Mouse (Mus musculus) hematopoietic stem cell, adult 5-6 weeks (primary cell): ENCODE data around the gene Lgals2. TPM values are rescaled to one million over a fixed set of nuclear protein-coding genes. Genes with fewer than 3 reads are reported as not detected.

Experiments
- ATAC-seq, 2 experiments: fragments of 125-278 bp in 1 of 2; replicated peaks in 1 of 2; 2 replicates each; pipeline ENCODE4 v1.8.0; 2016 to 2017; ENCODE audit warnings: inconsistent platforms in 2 of 2, mild to moderate bottlenecking in 2 of 2, moderate number of reproducible peaks in 2 of 2, low read depth in 1 of 2, moderate TSS enrichment in 1 of 2; ENCODE audit not compliant: low FRiP score in 2 of 2, poor library complexity in 2 of 2, severe bottlenecking in 2 of 2, insufficient read depth in 1 of 2, low TSS enrichment in 1 of 2
- total RNA-seq: library from RNA; stranded (forward); fragments of 172-1452, 232-1000 nt; gene quantifications from 2 replicates; pipeline ENCODE4 v1.2.3, GENCODE M21; 2017

Gene Lgals2
- total RNA-seq, 1 experiment from 2014 or later, result not detected

DNA sequence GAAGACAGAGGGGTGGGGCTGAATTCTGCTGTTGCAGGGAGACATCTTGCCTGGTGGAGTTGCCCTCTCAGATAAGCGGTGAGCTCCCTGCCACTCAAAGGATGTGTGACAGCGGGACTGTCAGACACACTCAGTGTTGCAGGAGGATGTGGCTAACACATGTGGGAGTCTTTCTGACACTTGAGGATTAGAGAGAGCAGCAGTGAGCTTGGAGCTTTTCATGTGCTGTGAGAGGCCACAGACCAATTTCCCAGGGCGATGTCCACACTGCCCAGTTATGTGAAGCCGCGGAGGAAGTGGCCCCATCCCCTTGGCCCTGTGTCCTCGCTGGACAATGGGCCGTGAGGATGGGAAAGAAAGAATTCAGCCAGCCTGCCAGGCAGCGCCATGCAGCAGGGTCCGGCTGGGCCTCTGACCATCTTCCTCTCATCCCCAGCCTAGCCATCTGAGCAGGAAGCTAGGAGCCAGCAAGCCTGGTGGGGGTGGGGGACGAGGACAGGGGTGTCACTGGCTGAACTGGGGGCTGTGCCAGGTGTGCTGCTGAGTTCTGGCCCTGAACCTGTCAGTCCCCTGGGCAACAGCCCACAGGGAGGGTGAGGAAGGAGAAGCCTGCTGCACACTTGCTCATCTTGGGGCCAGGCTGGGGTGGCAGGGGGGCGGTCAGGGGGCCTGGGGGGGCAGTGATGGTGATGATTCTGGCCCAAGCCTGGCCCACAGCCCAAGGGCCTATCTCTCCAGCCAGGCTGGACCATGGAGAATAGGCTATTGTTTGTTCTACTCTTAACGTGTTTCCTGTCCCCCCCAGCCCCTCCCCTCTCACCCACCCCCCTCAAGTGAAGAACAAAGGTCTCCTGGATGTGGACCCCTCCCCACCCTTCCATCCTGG is 19.9 kb downstream of the Lgals2 start:
- ATAC-seq, result peak; percentile 27 to 53; a peak in 1 of 4 replicates

DNA sequence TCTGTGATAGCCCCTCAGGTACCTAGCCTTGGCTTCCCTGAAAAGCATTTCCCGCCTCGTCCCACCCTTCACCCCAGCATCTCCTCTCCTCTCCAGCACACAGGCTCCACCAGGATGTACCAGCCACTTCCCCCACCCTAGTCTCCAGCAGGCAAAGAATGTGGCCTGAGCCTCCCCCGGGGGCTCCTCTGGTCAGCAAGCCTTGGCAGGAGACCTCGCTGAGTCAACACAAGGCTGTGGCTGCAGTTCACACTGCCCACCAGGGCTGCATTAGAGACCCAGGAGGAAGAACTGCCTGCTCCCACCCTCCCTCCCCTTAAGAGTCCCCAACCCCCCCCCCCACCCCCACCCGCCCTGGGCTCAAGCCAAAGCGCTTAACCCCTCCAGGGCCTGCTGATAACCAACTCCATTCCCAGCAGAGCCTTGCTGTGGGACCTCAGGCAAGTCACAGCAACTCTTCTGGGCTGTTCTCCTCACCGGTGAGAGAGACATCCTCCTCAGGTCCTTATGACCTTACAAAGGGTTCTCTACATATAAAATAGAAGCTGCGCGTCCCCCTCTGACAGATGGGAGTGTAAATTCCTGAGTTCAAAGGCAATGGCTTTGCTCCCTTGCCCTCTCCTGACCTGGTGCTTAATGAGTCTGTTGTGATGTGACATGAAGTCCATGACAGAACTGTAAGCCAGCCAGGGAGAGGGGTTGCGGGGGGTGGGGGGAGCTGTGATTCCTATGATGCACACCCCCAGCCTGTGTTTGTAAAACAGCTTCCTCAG is 20.9 kb downstream of the Lgals2 start:
- no peak for ATAC-seq

DNA sequence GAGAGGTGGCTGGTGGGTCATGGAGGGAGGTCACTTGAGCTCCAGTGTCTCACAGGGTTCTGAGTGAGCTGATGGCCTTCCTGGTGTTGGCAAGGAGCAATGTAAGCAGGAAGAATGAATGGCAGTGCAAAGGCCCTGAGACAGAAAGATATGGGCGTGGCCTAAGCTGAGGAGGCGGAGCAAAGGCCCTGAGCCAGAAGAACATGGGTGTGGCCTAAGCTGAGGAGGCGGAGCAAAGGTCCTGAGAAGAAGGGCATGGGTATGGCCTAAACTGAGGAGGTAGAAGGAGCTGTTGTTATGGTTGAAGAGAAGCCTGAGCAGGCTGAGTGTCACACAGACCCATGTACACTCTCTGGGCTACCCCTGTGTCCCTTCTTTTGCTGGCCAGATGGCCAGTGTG is 21.7 kb downstream of the Lgals2 start:
- no peak; a peak in 1 of 4 replicates for ATAC-seq

DNA sequence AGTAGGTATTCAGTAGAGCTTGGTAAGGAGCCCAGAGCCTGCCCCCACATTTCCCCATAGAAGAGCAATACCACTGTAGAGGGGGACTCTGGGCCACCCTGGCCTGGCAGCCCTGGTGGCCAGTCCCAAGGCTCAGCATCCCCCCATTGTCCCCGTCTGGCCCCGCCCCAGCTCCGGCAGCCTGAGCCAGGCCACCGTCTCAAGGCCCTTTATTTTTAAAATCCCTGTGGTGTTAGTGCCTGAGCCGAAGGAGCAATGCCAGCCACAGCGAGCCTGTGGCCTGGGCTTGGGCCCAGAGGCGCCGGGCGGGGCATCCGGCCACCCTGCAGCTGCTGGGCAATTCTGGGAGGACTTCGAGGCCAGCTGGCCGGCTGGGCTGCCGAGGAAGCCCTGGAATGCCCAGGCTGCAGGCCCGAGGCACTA is 22.6 kb downstream of the Lgals2 start:
- ATAC-seq, result no peak

DNA sequence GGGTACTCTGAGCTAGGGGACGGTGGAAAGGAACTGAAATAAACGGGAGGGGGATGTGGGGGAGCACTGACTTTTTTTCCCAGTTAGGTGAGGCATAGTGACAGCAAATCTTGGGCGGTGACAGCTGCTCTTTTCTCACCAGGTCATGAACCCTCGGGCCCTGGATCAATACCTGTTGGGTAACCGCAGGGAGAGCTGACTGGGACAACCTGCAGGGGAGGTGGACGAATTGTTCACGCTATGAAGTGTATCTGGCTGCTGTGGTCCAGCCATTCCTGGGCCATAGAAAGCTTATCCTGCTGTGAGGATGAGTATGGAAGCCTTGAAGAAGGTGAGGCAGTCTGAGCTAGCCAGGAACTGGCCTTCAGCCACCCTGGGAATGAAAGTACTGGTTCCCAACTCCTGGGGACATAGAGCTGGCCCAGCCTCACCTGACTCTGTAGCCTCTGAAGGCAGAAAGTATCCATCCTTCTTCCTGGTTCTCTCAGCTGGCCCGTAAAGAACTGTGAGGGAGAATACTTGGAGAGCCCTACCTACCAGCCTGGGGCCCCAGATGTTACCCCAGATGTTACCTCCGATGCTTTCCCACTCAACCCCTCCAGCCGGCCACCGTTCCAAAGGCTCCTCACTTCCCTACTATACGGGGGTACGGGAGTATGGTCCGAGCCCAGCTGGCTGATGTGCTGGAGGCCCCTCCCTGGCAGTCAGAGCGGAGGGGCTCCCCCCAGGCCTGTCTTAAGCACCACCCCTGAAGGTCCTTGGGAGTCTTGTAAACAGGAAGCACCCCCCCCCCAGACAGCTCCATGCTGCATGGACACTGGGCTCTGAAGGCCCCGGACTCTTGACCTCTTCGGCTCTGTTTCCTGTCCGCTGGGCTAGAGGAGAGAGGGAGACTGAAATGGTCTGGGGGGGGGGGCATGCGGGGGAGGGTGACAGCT is 23.3 kb downstream of the Lgals2 start:
- ATAC-seq, result no peak

DNA sequence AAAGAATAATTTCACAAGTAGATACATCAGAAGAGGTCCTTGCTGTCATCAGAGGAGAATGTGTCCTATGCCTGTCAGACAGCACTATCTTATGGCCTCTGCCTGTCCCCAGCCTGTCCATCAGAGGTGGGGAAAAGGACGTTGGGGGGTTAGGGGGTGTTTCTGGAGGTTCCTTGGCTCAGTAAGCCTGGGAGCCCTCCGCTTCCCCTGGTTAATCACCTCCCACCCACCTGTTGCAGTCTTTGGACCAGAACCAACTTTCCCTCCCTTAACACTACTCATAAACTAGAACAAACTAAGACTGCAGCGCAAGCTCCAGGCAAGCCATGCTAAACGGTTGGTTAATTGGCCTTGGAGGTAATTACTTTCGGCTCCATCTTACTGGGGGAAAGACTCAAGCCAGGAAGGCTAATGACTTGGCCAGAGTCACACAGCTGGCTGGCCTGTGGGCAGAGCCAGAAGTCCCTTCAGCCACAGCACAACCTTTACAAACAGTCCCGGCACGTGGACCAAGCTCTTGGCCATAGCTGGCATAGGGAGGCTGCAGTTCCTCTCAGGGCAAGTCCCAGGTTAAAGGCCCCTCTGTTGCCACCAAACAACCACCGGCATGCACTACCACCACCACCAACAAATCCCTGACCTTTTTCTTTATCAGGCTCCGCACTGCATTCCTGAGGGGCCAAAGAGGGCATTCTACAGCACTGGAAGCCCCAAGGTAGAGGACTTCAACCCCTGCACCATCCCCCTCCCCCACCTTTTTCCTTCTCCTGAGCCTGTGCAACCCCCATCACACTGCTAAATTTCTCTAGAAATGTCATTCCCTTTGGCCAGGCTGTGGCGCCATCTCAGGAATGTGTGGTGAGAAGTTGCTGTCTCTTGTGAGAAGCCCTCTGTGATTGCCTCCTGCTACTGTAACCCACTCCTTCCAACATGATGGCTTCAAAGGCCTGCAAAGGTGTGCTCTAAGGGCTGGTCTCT is 24.3 kb downstream of the Lgals2 start:
- no peak for ATAC-seq

DNA sequence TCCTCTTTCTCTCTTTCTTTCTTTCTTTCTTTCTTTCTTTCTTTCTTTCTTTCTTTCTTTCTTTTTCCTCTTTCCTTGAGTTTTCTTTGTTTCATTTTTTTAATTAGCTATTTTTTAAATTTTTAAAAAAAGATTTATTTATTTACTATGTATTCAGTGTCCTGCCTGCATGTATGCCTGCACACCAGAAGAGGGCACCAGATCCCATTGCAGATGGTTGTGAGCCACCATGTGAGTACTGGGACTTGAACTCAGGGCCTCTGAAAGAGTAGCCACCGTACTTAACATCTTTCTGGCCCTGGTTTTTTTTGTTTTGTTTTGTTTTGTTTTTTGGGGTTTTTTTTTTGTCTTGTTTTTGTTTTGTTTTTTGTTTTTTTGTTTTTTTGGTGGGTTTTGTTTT is 25.7 kb downstream of the Lgals2 start:
- ATAC-seq, result no peak

DNA sequence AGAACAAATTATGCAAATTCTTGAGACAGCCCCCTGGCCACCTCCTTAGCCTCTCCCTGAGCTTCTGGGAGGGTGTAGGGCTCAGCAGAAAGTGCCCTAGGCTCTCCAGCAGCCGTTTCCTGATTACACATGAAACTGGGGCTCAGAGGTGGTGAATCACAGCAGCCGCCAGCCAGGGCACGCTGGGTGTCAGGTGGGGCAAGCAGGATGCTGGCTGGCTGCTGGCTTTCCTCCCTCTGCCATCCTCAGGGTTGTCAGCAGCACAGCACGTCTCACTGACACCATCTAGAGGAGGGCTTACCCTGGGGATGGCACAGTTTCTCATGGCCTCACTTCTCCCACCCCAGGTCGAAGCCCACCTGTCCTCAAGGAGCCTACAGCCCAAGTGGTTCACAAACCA is 27.0 kb downstream of the Lgals2 start:
- peak in 1 of 2 experiments; percentile 30; a peak in 1 of 4 replicates for ATAC-seq

DNA sequence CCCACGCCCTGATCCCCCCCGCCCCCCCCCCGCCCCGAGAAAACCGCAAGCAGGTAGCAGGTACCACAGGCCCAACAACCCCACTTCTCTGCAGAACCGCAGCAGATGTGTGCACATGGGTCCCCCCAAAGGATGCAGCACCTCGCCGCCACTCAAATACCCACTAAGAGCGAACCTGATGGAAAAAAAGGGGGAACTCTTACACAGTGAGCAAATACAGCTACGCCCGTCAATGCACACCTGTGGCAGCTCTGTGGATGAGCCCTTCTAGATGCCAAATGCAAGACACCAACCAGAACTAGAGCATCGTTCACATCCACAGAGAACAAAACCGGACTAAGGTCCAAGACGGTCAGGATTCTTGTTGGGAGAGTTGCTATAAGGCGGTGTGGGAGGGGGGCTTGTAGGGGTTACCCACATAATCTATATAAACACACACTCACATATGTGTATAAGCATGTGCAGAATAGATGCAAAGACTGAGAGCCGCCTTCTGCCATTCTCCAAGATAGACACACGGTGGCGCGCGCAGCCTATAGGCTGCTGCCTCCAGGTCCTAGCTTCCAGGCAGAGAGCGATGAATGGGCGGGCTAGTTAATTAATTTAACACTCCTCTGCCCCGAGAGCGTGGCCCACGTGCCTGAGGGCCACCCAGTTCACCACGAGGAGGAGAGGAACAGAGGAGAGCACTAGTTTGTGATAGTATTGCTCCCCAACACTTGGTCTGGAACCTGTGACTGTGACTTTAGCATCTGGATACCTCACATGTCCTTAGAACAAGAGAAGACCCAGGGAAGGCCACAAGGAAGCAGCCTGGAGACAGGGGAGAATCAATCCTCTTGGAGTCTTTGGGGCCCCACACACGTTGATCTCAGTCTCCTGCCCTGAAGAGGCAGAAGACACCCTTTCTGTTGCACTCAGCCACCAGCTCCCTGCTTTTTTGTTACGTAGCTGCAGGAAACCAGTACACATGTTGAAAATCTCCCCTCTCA is 28.8 kb downstream of the Lgals2 start:
- peak; percentile 85 to 92 for ATAC-seq

DNA sequence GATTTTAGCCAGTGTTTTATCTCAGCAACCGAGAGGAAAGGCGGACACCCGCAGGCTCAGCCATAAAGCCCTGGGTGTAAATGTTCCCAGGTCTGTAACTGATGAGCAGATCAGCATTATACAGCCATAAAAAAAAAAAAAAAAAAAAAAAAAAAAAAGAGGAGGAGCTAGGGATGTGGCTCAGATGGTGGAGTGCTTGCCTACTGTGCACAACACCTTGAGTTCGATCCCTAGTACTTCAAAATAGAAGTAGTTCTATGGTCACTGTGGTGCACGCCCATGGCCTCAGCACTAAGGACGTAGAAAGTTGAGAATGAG is 39.3 kb downstream of the Lgals2 start:
- ATAC-seq, result no peak

DNA sequence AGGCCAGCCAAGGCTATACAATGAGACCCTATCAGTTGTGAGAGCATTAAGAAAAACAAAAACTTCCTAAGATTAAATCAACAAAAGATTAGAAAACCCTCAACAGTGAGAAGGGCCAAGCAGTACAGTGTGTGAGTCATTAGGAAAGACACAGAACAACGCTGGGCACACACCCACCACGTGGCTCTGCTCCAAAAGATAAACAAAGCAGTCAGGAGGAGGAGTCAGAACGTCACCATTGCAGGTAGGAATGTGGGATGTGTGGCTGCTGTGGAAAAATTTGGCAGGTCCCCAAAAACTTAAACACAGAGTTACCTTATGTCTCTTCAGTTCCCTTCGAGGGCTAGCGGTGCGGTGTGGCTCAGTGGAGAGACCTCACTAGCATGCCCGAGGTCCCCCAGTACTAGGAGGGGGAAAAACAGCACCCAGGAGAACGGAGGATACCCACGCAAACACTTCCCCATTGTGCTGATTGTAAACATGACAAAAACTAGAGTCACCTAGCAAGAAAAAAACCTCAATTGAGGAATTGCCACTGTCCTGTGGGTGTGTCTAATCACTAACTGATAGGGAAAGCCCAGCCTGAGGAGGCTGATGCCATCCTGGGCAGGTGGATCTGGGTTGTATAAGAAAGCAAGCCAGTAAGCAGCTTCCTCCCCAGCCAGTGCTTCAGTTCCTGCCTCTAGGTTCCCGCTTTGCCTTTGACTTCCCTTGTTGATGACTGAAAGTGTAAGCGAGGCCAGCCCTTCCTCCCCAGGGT is 39.8 kb downstream of the Lgals2 start:
- peak; percentile 64 to 75 for ATAC-seq

DNA sequence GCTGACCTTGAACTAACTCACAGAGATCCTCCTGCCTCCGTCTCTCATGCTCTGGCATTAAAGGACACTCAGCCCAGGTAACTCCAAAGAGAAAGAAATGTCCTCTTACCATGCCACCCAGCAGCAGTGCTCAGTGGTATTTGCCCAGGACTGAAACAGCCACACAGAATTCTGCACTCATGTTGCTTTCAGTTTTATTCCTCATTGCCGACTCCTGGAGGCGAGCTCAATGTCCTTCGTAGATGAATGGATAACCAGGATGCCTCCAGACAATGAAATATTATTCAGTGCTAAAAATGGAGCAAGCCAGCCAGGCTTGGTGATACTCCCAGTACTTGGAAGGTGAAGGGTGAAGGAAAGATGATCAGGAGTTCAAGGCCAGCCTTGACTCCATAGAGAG is 41.7 kb downstream of the Lgals2 start:
- no peak for ATAC-seq

DNA sequence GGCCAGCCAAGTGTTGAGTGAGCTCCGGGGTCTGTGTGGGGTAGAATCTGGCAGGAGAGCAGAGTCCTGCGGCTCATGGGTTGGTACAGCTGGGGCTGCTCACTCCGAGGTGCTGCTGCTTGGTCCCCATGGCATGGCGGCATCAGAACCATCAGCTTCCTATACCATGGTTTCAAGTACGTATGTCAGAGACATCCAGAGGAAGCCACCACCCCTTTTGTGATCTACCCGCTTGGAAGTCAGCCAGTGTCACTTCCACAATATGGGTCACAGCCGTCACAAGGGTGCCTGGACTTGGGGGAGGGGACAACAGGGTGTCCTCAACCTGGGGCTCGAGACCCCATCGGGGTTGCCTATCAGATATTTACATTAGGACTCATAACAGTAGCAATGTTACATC is 45.2 kb downstream of the Lgals2 start:
- ATAC-seq, result peak; percentile 47 to 68; a peak in 2 of 4 replicates

DNA sequence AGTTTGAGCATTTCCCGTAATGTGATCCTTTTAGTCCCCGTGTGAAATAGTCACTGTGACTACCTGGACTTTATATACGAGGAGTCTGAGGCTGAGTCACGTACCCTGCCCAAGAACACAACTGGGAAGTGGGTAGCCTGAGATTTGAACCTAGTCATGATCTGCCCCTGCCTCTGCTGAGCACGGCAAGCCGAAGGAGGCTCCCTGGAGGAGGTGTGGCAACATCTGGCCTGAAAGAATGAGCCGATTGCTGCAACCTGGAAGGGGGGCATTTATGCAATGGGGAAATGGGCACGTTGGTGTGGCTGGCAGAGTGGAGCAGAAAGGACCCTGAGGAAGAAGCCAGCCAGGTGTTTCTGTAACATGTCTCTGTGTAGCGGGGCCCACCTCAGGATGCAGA is 45.6 kb downstream of the Lgals2 start:
- peak; percentile 10 to 64; a peak in 2 of 4 replicates for ATAC-seq

DNA sequence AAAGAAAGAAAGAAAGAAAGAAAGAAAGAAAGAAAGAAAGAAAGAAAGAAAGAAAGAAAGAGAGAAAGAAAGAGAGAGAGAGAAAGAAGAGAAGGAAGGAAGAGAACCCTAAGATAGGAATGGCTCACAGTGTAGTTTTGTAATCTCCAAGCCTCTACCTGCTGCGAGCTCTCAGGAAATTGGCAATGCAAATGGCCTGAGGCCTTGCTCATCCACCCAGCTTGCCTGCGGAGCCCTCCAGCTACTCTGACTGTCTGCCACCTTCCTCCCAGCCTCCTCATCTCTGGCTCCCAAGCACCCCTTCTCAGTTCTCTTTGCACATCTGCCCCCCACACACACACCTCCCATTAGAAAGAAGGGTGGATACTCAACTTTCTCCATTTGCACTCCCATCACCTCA is 46.3 kb downstream of the Lgals2 start:
- ATAC-seq, result no peak
